Mouse (Mus musculus): ENCODE measurements at regions not wholly inside any gene's neighbourhood (a gene's known extent, or its start where the extent isn't known, plus 50 kb on each side); places are given as distances from the start of the nearest gene placed in this dataset.
A peak's percentile ranks its signal among the peaks of the same experiment; 100 is the strongest.
"Not testable (repeated sequence)": the region's sequence is repeated elsewhere in the genome, so short reads cannot be mapped to it uniquely, and the experiment has no call there.

DNA sequence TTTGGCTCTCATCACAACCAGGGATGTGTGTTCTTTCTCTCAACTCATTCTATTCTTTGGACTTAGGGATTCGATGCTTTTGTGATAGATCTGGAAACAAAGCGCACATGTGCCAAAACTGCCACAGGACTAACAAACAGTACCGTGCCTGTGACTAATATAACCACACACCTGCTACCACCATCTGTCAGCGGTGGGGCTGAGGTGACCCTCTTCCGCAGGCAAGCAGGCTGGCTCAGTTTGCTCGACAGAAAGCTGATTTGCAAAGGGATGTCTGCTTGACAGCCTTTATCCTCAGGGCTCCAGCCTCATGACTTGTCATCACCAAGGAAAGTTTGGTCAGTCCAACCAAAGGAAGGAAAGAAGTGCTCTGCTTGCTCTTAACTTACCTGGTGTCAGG, 146.7 kb upstream of the Fer start:
- H3K36me3 ChIP-seq (ENCODE audit: poor library complexity, severe bottlenecking), result no peaks in the 10 kb centered on the region
- H3K27ac ChIP-seq, result no peak overlapping the region
- no peaks in the 10 kb centered on the region for H3K9me3 ChIP-seq (replicated peaks)
- H3K4me2 ChIP-seq, result no peak overlapping the region
- H3K9ac ChIP-seq, result no peak overlapping the region
- H3K27me3 ChIP-seq, result no peaks in the 10 kb centered on the region
- H3K4me3 ChIP-seq, result no peak overlapping the region
- ATAC-seq, result peak; percentile 74
- H3K4me1 ChIP-seq, result peaks cover 16% of the 10 kb centered on the region
- 63% methylated on average over 6 of the region's 6 CpGs for WGBS

DNA sequence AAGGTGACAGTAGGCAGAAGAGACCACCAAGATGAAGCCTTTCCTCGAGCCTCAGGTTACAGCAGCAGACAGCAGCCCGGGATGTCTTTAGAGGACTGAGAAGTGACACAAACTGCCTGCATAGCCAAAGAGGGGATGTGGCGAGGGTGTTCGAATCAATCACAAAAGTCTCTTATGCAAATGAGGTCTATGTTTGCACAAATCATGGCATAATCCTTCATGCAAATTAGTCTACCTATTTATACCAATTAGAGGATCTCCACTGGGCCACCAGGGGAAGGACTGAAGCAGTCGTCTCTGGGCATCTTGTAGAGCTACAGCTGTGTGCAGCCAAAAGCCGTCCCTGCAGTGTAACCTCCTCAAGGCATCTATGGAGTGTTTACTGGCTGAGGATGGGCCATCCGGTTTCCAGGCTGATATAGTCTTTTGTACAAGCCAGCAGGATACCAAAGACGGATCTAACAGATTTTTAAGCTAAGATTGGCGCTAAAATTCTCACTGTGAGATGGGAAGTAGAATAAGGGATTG, 145.7 kb upstream of the Fer start:
- Histone ChIP-seq H3K9me3 (replicated peaks) (no peaks in the 10 kb centered on the region), H3K36me3 (ENCODE audit: poor library complexity, severe bottlenecking) (no peaks in the 10 kb centered on the region), H3K4me2 (no peak overlapping the region), H3K27me3 (no peaks in the 10 kb centered on the region), H3K9ac (no peak overlapping the region), H3K27ac (no peak overlapping the region), H3K4me3 (no peak overlapping the region), H3K4me1 (peaks cover 16% of the 10 kb centered on the region)
- ATAC-seq, result 0 out of 2 replicates have a peak, but pooled peaks have one; percentile 37
- WGBS, result 39% methylated on average over 9 of the region's 9 CpGs

GRCm38 (mm10) chr17:63718972-63719715, 143.7 kb upstream of the Fer start:
- no peak overlapping the region for H3K27ac ChIP-seq
- no peak overlapping the region for H3K4me3 ChIP-seq
- H3K4me1 ChIP-seq, result peaks cover 16% of the 10 kb centered on the region
- peak; percentile 53; the same call in 1 of the 2 replicates for ATAC-seq
- H3K9ac ChIP-seq, result no peak overlapping the region
- H3K27me3 ChIP-seq, result no peaks in the 10 kb centered on the region
- no peaks in the 10 kb centered on the region for H3K9me3 ChIP-seq (replicated peaks)
- H3K4me2 ChIP-seq, result no peak overlapping the region
- 74% methylated on average over 16 of the region's 16 CpGs for WGBS
- H3K36me3 ChIP-seq (ENCODE audit: poor library complexity, severe bottlenecking), result no peaks in the 10 kb centered on the region

DNA sequence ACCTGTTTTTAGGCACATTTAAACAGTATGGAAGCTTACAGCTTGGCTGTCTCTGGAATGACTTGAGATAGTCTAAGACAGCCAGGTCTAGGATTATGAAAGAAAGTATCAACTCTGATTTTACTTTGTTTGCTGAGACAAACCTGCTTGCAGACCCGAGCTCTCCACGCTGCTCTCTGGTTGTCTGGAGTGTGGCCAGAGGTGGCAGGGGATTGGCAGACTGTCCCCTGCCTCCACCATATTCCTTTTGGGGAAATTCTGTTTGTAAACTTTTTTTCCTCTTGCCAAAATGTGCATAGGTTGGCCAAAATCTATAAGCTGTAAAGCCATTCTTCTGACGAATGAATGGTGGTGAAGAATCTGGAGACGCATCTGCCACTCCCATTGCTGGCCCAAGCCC, 143.1 kb upstream of the Fer start:
- no peak overlapping the region for H3K4me2 ChIP-seq
- no peaks in the 10 kb centered on the region for H3K27me3 ChIP-seq
- H3K36me3 ChIP-seq (ENCODE audit: poor library complexity, severe bottlenecking), result no peaks in the 10 kb centered on the region
- ATAC-seq, result no peak
- H3K4me1 ChIP-seq, result peaks cover 16% of the 10 kb centered on the region
- no peak overlapping the region for H3K4me3 ChIP-seq
- 79% methylated on average over 4 of the region's 4 CpGs for WGBS
- no peaks in the 10 kb centered on the region for H3K9me3 ChIP-seq (replicated peaks)
- no peak overlapping the region for H3K27ac ChIP-seq
- no peak overlapping the region for H3K9ac ChIP-seq

- H3K27ac ChIP-seq, result no peak overlapping the region
- H3K27me3 ChIP-seq, result no peaks in the 10 kb centered on the region
- peaks cover 14% of the 10 kb centered on the region for H3K4me1 ChIP-seq
- no peak overlapping the region for H3K4me2 ChIP-seq
- H3K36me3 ChIP-seq (ENCODE audit: poor library complexity, severe bottlenecking), result no peaks in the 10 kb centered on the region
- WGBS, result 29% methylated on average over 4 of the region's 4 CpGs
- no peak overlapping the region for H3K9ac ChIP-seq
- H3K9me3 ChIP-seq (replicated peaks), result no peaks in the 10 kb centered on the region
- no peak for ATAC-seq
- H3K4me3 ChIP-seq, result no peak overlapping the region
These were observed 142.0 kb upstream of the Fer start for GRCm38 (mm10) chr17:63720883-63721282.

GRCm38 (mm10) chr17:63722434-63723004, 140.3 kb upstream of the Fer start:
- no peaks in the 10 kb centered on the region for H3K27me3 ChIP-seq
- no peak overlapping the region for H3K4me2 ChIP-seq
- no peak overlapping the region for H3K27ac ChIP-seq
- H3K9ac ChIP-seq, result no peak overlapping the region
- H3K4me3 ChIP-seq, result no peak overlapping the region
- no peak for ATAC-seq
- H3K9me3 ChIP-seq (replicated peaks), result no peaks in the 10 kb centered on the region
- H3K36me3 ChIP-seq (ENCODE audit: poor library complexity, severe bottlenecking), result no peaks in the 10 kb centered on the region
- no peaks in the 10 kb centered on the region for H3K4me1 ChIP-seq
- WGBS, result 79% methylated on average over 12 of the region's 12 CpGs

DNA sequence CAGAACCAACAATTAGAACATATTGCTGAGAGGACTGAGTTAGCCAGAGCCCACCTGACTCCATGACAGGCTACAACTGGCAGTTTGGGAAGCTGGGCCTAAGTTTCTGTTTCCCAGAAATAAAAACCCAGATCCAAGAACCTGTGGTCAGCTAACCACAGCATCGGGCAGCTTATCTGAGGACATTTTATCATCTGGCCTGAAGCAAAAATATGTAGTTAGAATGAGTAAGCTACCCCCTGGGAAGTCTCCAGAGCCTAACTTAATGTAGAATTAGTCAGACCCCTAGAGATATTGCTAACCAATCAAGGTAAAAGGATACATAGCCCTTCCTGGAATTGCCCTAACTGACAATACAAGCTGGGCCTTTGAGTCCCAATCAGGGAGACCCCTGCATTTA, 124.7 kb upstream of the Fer start:
- H3K9ac ChIP-seq, result no peak overlapping the region
- no peaks in the 10 kb centered on the region for H3K36me3 ChIP-seq (ENCODE audit: poor library complexity, severe bottlenecking)
- H3K4me2 ChIP-seq, result no peak overlapping the region
- no peaks in the 10 kb centered on the region for H3K9me3 ChIP-seq (replicated peaks)
- ATAC-seq, result no peak
- no peaks in the 10 kb centered on the region for H3K27me3 ChIP-seq
- H3K27ac ChIP-seq, result no peak overlapping the region
- H3K4me3 ChIP-seq, result no peak overlapping the region
- H3K4me1 ChIP-seq, result no peaks in the 10 kb centered on the region
- 97% methylated on average over 1 of the region's 1 CpGs for WGBS

DNA sequence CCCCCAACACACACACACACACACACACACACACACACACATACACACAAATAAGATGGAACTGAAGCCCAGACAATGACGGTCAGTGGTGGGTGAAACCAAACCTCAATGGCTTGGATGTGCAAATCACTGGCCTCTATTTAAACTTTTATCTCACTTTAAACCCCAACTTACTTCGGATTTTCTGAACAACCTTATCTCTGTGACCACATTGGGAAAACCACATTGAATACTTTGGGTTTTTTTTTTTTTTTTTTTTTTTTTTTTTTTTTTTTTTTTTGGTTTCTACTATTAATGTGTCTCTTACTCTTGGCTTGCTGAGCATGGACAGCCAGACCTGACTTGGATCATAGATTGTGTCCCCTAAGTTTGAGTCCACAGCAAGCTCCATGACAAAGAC, 123.2 kb upstream of the Fer start:
- no peak for ATAC-seq
- Histone ChIP-seq H3K27me3 (no peaks in the 10 kb centered on the region), H3K27ac (no peak overlapping the region), H3K9me3 (replicated peaks) (no peaks in the 10 kb centered on the region), H3K36me3 (ENCODE audit: poor library complexity, severe bottlenecking) (no peaks in the 10 kb centered on the region), H3K9ac (no peak overlapping the region), H3K4me2 (no peak overlapping the region), H3K4me3 (no peak overlapping the region), H3K4me1 (no peaks in the 10 kb centered on the region)
- 85% methylated on average over 2 of the region's 2 CpGs for WGBS

DNA sequence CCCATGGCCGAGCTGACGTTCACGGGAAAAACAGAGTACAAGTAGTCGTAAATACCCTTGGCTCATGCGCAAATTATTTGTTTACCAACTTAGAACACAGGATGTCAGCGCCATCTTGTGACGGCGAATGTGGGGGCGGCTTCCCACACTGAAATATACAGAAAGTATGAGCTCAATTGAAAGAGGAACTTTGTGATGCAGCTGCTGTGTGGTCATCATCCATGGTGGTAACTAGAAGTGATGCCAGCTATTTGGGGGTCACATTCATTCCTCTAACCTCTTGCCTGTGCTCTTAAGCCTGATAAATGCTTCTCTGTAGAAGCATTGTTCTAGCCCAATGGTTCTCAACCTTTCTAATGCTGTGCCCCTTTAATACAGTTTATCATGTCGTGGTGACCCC, 113.6 kb upstream of the Fer start:
- H3K4me3 ChIP-seq; H3K36me3 ChIP-seq (ENCODE audit: poor library complexity, severe bottlenecking); ATAC-seq; H3K27me3 ChIP-seq; H3K9me3 ChIP-seq (replicated peaks); H3K27ac ChIP-seq; H3K9ac ChIP-seq; H3K4me1 ChIP-seq; H3K4me2 ChIP-seq: not testable (repeated sequence)
- 98% methylated on average over 7 of the region's 10 CpGs for WGBS

DNA sequence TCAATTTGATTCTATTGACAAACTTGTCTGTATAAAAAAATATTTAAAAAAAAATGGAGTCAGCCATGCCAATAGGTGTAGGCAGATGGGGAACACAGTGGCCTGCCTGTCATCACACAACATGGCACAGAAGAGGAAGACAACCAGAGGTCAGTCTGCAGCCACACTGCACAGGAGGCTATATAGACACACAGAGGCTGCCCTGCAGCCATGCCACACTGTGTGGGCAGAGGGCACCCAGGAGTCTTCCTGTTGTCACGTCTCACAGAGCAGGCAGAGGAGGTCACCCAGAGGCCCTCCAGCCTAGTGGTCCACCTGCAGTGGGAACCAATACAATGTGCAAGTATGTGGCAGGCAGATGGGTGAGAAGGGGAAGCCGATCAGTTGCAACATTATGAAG, 108.5 kb upstream of the Fer start:
- Histone ChIP-seq H3K4me1 (no peaks in the 10 kb centered on the region), H3K27me3 (no peaks in the 10 kb centered on the region), H3K4me2 (no peak overlapping the region), H3K36me3 (ENCODE audit: poor library complexity, severe bottlenecking) (no peaks in the 10 kb centered on the region), H3K9ac (no peak overlapping the region), H3K9me3 (replicated peaks) (no peaks in the 10 kb centered on the region), H3K4me3 (no peak overlapping the region), H3K27ac (no peak overlapping the region)
- ATAC-seq, result no peak
- 90% methylated on average over 2 of the region's 2 CpGs for WGBS

- H3K4me1 ChIP-seq, result no peaks in the 10 kb centered on the region
- H3K9me3 ChIP-seq (replicated peaks), result no peaks in the 10 kb centered on the region
- no peak overlapping the region for H3K4me3 ChIP-seq
- ATAC-seq, result 0 out of 2 replicates have a peak, but pooled peaks have one; percentile 19
- no peaks in the 10 kb centered on the region for H3K36me3 ChIP-seq (ENCODE audit: poor library complexity, severe bottlenecking)
- no peak overlapping the region for H3K9ac ChIP-seq
- 87% methylated on average over 13 of the region's 13 CpGs for WGBS
- H3K27ac ChIP-seq, result no peak overlapping the region; the same call in 1 of the 2 replicates
- H3K27me3 ChIP-seq, result no peaks in the 10 kb centered on the region
- H3K4me2 ChIP-seq, result no peak overlapping the region
These were observed 104.8 kb upstream of the Fer start for GRCm38 (mm10) chr17:63757896-63758695.

- H3K4me2 ChIP-seq, result no peak overlapping the region
- H3K27me3 ChIP-seq, result no peaks in the 10 kb centered on the region
- WGBS, result 78% methylated on average over 7 of the region's 7 CpGs
- no peaks in the 10 kb centered on the region for H3K4me1 ChIP-seq
- H3K36me3 ChIP-seq (ENCODE audit: poor library complexity, severe bottlenecking), result no peaks in the 10 kb centered on the region
- no peak overlapping the region for H3K9ac ChIP-seq
- H3K9me3 ChIP-seq (replicated peaks), result no peaks in the 10 kb centered on the region
- 0 out of 2 replicates have a peak, but pooled peaks have one; percentile 41 for ATAC-seq
- no peak overlapping the region; the same call in 1 of the 2 replicates for H3K27ac ChIP-seq
- H3K4me3 ChIP-seq, result no peak overlapping the region
These were observed 104.0 kb upstream of the Fer start for GRCm38 (mm10) chr17:63758817-63759404.

Measured in forebrain, embryonic 13.5 days (tissue).